Mouse (Mus musculus) heart, embryonic 13.5 days (tissue): ENCODE measurements at regions not wholly inside any gene's neighbourhood (a gene's known extent, or its start where the extent isn't known, plus 50 kb on each side); places are given as distances from the start of the nearest gene placed in this dataset.

Experiments
- ATAC-seq: fragments of 200-750 bp; cut with Nextera tagmentation; 2 replicates; pipeline ENCODE4 v1.8.0; 2017; ENCODE audit warnings: moderate TSS enrichment; ENCODE audit not compliant: insufficient number of reproducible peaks, low FRiP score, low TSS enrichment; ENCODE audit errors: extremely low read depth
- H3K27ac ChIP-seq: fragments of 300-500 bp; sonication (generic); replicated peaks from 2 replicates; pipeline ENCODE4 v1.5.1; 2015; ENCODE audit warnings: moderate library complexity, mild to moderate bottlenecking, inconsistent platforms
- H3K27me3 ChIP-seq: fragments of 300-500 bp; sonication (generic); replicated peaks from 2 replicates; pipeline ENCODE4 v1.6.1; 2015; ENCODE audit warnings: mild to moderate bottlenecking, inconsistent platforms
- H3K36me3 ChIP-seq: fragments of 300-500 bp; sonication (generic); 2 replicates; pipeline ENCODE4 v1.6.1; 2015; ENCODE audit warnings: mild to moderate bottlenecking, inconsistent platforms
- H3K4me1 ChIP-seq: fragments of 300-500 bp; sonication (generic); 2 replicates; pipeline ENCODE4 v1.6.1; 2015; ENCODE audit warnings: inconsistent platforms
- H3K4me2 ChIP-seq: fragments of 300-500 bp; sonication (generic); 2 replicates; pipeline ENCODE4 v1.6.1; 2015; ENCODE audit warnings: inconsistent platforms, mild to moderate bottlenecking, moderate library complexity
- H3K4me3 ChIP-seq: fragments of 300-500 bp; sonication (generic); 2 replicates; pipeline ENCODE4 v1.5.1; 2015; ENCODE audit warnings: moderate library complexity, mild to moderate bottlenecking, inconsistent platforms
- H3K9ac ChIP-seq: fragments of 300-500 bp; sonication (generic); 2 replicates; pipeline ENCODE4 v1.6.1; 2015; ENCODE audit warnings: inconsistent platforms, mild to moderate bottlenecking, moderate library complexity
- H3K9me3 ChIP-seq: fragments of 300-500 bp; sonication (generic); 2 replicates; pipeline ENCODE4 v1.6.1; 2016; ENCODE audit warnings: inconsistent platforms
- WGBS: fragments of 180-500 bp; shearing (Covaris S2); methylation state at CpG from one replicate; pipeline ENCODE4 v1.1.7; 2015; ENCODE audit warnings: mixed read lengths; 5-methylcytosine and 5-hydroxymethylcytosine counted together

DNA sequence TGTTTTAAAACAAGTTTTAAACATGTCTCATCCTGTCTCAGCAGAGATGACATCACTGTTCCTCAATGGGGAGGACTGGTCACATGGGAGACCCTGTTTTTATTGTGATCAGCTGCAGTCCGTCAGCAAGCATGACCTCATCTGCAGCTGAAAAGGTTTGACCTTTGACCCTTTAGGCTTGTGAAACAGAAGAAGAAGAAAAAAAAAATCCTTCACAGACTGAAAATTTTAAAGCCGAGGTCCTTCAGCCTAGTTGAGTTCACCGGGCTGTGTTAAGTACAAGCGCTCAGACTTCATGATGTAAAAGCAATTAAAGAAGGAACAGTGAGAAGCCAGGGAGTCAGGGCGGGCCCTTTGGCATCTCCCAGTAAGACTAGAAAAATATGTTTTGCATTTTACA lies 104.7 kb upstream of the Dcbld2 start:
- no peaks in the 10 kb centered on the region for H3K4me1 ChIP-seq
- 0 out of 2 replicates have a peak, but pooled peaks cover 6% of the 10 kb centered on the region for H3K9me3 ChIP-seq
- WGBS, result 52% methylated on average over 5 of the region's 5 CpGs
- H3K4me3 ChIP-seq, result no peak overlapping the region
- no peak overlapping the region for H3K4me2 ChIP-seq
- no peak overlapping the region for H3K9ac ChIP-seq
- H3K36me3 ChIP-seq, result no peaks in the 10 kb centered on the region
- H3K27me3 ChIP-seq, result no peaks in the 10 kb centered on the region
- no peak overlapping the region for H3K27ac ChIP-seq
- ATAC-seq, result no peak

GRCm38 (mm10) chr16:58316889-58317455 lies 91.3 kb upstream of the Dcbld2 start:
- ATAC-seq, result no peak
- Histone ChIP-seq H3K27ac (no peak overlapping the region), H3K9ac (no peak overlapping the region), H3K9me3 (no peaks in the 10 kb centered on the region), H3K4me1 (no peaks in the 10 kb centered on the region), H3K4me2 (no peak overlapping the region), H3K4me3 (no peak overlapping the region), H3K36me3 (no peaks in the 10 kb centered on the region), H3K27me3 (no peaks in the 10 kb centered on the region)
- WGBS, result 75% methylated on average over 6 of the region's 6 CpGs

DNA sequence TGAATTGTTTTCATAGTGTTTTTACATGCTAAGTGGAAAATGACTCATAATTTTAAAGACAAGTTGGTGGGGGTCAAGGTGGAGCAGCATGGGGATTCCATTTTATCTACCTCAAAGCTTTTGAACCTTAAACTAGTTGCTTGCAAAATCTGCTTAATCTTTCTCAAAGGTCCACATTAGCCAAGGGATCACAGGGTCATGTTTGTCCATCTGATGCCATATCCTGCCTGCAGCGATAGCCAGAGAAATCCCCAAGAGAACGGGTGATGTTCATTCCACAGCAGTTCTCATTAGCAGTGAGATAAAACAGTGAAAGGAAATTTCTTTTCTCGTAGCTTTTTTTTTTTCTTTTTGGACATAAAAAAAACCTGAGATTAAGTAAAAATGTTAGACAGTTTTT lies 77.2 kb upstream of the Dcbld2 start:
- WGBS, result 47% methylated on average over 3 of the region's 3 CpGs
- Histone ChIP-seq H3K9me3 (peaks cover 8% of the 10 kb centered on the region; the same call in 1 of the 2 replicates), H3K4me1 (no peaks in the 10 kb centered on the region)

DNA sequence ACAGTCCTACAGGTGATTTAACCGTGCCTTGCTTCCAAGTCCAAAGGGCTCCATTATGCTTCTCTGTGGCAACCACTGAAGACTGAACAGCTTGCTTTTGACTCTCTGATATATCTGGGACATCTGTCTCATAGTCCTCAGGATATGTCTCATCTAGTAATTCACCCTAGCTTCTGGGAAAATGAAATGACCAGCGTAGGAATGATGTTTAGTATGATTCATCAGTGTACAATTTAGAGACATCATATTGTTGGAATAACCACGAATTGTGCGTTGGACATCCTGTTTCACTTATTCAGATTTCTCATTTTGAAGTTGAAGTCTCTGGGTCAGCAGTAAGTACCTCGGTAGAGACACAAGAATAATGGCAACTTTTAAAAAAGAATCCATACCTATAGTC lies 64.3 kb upstream of the Dcbld2 start:
- Histone ChIP-seq H3K4me2 (no peak overlapping the region), H3K4me1 (peaks cover 2% of the 10 kb centered on the region; the same call in 1 of the 2 replicates), H3K9ac (no peak overlapping the region), H3K27ac (no peak overlapping the region), H3K9me3 (no peaks in the 10 kb centered on the region), H3K4me3 (no peak overlapping the region), H3K36me3 (no peaks in the 10 kb centered on the region), H3K27me3 (no peaks in the 10 kb centered on the region)
- no peak for ATAC-seq
- 78% methylated on average over 5 of the region's 5 CpGs for WGBS

More for the DNA sequence above, 77.2 kb upstream of the Dcbld2 start:
- no peak for ATAC-seq
- Histone ChIP-seq H3K4me3 (no peak overlapping the region), H3K36me3 (no peaks in the 10 kb centered on the region), H3K27ac (no peak overlapping the region), H3K9ac (no peak overlapping the region), H3K4me2 (no peak overlapping the region), H3K27me3 (no peaks in the 10 kb centered on the region)

- no peaks in the 10 kb centered on the region for H3K27me3 ChIP-seq
- H3K4me2 ChIP-seq, result peak overlapping the region; percentile 41
- H3K9me3 ChIP-seq, result no peaks in the 10 kb centered on the region
- no peak for ATAC-seq
- H3K27ac ChIP-seq, result peak overlapping the region; percentile 58
- H3K4me3 ChIP-seq, result no peak overlapping the region
- 40% methylated on average over 5 of the region's 5 CpGs for WGBS
- H3K4me1 ChIP-seq, result peaks cover 20% of the 10 kb centered on the region
- H3K9ac ChIP-seq, result no peak overlapping the region
- H3K36me3 ChIP-seq, result no peaks in the 10 kb centered on the region
These were observed 58.9 kb upstream of the Dcbld2 start for GRCm38 (mm10) chr16:58349354-58349753.

- H3K27me3 ChIP-seq, result no peaks in the 10 kb centered on the region
- no peak overlapping the region for H3K9ac ChIP-seq
- H3K4me3 ChIP-seq, result no peak overlapping the region
- H3K36me3 ChIP-seq, result no peaks in the 10 kb centered on the region
- H3K4me1 ChIP-seq, result peaks cover 20% of the 10 kb centered on the region
- 18% methylated on average over 2 of the region's 2 CpGs for WGBS
- ATAC-seq, result no peak
- peak overlapping the region; percentile 41 for H3K4me2 ChIP-seq
- no peaks in the 10 kb centered on the region for H3K9me3 ChIP-seq
- peak overlapping the region; percentile 58 for H3K27ac ChIP-seq
These were observed 58.4 kb upstream of the Dcbld2 start for GRCm38 (mm10) chr16:58349802-58350201.

DNA sequence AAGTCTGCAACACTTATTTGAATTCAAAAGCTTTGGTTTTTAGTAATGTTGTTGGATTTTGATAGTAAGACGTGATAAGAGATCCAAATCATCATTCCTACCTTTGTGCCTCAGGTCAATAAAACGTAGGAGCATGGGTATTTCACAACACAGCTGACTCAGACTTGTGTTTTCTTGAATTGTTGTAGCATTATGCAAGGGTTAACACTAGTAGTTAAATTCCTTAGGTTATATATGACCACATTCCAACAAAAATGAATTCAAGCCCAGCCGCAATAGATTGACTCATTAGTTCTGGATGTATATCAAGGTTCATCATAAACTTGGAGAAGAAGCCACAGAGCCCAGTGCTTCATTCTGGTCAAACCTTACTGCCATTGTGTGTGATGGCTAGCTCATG lies 56.1 kb upstream of the Dcbld2 start:
- Histone ChIP-seq H3K36me3 (no peaks in the 10 kb centered on the region), H3K27ac (no peak overlapping the region), H3K27me3 (no peaks in the 10 kb centered on the region), H3K4me2 (no peak overlapping the region), H3K9ac (no peak overlapping the region), H3K9me3 (no peaks in the 10 kb centered on the region), H3K4me1 (peaks cover 20% of the 10 kb centered on the region), H3K4me3 (no peak overlapping the region)
- 73% methylated on average over 3 of the region's 3 CpGs for WGBS
- no peak for ATAC-seq

DNA sequence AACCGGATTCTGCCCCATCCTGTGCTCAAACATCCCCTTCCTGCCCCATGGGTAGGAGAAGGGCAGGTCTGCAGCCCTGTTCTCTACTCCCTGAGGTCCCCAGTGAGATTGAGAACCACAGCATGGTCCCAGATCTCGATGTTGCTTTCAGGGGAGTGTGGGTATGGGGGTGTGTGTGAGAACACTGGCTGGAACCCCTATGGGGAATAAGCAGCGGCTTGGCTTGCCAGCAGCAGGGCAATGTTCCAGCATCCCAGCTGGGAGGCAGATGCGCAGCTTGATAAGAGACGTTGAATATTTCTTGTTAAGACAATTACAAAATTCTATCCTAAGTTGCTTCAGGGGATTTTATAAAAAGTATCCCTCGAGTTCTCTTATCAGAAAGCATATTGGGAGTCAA lies 53.7 kb upstream of the Dcbld2 start:
- H3K9me3 ChIP-seq, result no peaks in the 10 kb centered on the region
- no peak overlapping the region for H3K4me3 ChIP-seq
- no peaks in the 10 kb centered on the region for H3K36me3 ChIP-seq
- no peak overlapping the region for H3K9ac ChIP-seq
- WGBS, result 60% methylated on average over 6 of the region's 6 CpGs
- H3K27ac ChIP-seq, result no peak overlapping the region
- H3K27me3 ChIP-seq, result no peaks in the 10 kb centered on the region
- no peak overlapping the region for H3K4me2 ChIP-seq
- ATAC-seq, result no peak
- peaks cover 14% of the 10 kb centered on the region for H3K4me1 ChIP-seq
